Mouse (Mus musculus): ENCODE measurements around the gene Slc36a3. TPM values are rescaled to one million over a fixed set of nuclear protein-coding genes. Genes with fewer than 3 reads are reported as not detected.

Slc36a3 gene
- total RNA-seq, 1 experiment = not detected

DNA sequence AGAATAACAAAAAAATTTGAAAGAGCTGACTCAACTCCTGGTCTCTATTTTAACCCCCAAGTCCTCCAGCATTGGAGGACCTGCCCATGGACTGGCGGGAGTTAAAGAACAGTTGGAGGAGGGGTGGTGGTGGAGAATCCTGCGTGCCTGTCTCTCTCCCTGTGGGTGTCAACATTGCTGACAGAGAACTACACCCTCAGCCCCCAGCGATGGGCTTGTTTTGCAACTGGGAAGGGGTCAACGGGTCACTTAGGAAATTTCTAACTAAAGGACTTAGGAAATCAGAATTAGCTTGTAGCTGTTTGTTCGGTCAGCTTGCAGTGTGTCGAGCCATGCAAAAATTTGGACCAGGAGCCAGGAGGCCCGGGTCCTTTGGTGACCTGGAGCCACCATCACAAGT, 31.6 kb upstream of the Slc36a3 start:
- DNase-seq (ENCODE audit: low read depth, low spot score) = no peak
- in situ Hi-C loops (cut with MboI; ENCODE audit: low sequenced_read_pairs in 2 of 2, unreplicated experiment in 2 of 2) = no loop called here
- Histone ChIP-seq H3K4me3 (ENCODE audit: insufficient read depth in 1 of 2, low read depth in 1 of 2, low read length in 2 of 2, poor library complexity in 1 of 2, severe bottlenecking in 1 of 2) (no peak overlapping the region), H3K27ac (ENCODE audit: insufficient read depth, low read depth, low read length, poor library complexity, severe bottlenecking) (no peak overlapping the region), H3K36me3 (ENCODE audit: control insufficient read depth, insufficient read depth, low read length, poor library complexity, severe bottlenecking) (no peaks in the 10 kb centered on the region), H3K4me1 (ENCODE audit: control insufficient read depth in 2 of 2, insufficient read depth in 2 of 2, low read length in 2 of 2, poor library complexity in 1 of 2) (no peaks in the 10 kb centered on the region), H3K9ac (ENCODE audit: insufficient read depth, low read depth, low read length, poor library complexity, severe bottlenecking) (no peak overlapping the region), H3K9me3 (ENCODE audit: control insufficient read depth, insufficient read depth, low read depth, low read length) (no peaks in the 10 kb centered on the region)
- TF ChIP-seq CHD2 (IDR thresholded peaks at IDR 0.05; ENCODE audit: low read depth, low read length) (no peak), MAFK (IDR thresholded peaks at IDR 0.05; ENCODE audit: insufficient read depth, low read depth, low read length) (no peak), HCFC1 (IDR thresholded peaks at IDR 0.05; ENCODE audit: borderline replicate concordance, insufficient read depth, low read length) (no peak), ZNF384 (IDR thresholded peaks at IDR 0.05; ENCODE audit: low read depth, low read length) (no peak), ZC3H11A (IDR thresholded peaks at IDR 0.05; ENCODE audit: borderline replicate concordance, low read depth, low read length) (no peak)

DNA sequence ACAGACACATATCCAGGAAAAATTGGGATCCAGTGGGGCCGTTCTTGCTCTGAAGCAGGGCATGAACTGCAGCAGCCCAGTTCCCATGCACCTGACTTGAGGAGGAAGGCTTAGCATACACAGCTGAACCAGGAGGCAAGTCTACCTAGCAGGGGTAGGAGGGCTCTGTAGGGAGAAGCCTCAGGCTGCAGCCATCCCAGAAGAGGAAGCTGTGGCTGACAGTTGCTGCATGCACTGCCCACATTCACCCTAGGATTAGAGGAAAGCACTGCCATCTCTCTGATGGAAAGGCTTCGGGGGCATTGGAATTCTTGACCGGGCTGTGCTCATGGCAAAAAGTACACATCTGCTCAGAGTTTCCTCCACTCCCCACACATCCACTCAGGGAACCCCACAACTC, 28.3 kb upstream of the Slc36a3 start:
- TF ChIP-seq ZNF384 (IDR thresholded peaks at IDR 0.05; ENCODE audit: low read depth, low read length) (no peak), MAFK (IDR thresholded peaks at IDR 0.05; ENCODE audit: insufficient read depth, low read depth, low read length) (no peak), CHD2 (IDR thresholded peaks at IDR 0.05; ENCODE audit: low read depth, low read length) (no peak), HCFC1 (IDR thresholded peaks at IDR 0.05; ENCODE audit: borderline replicate concordance, insufficient read depth, low read length) (no peak), ZC3H11A (IDR thresholded peaks at IDR 0.05; ENCODE audit: borderline replicate concordance, low read depth, low read length) (no peak)
- no peak overlapping the region for H3K9ac ChIP-seq (ENCODE audit: insufficient read depth, low read depth, low read length, poor library complexity, severe bottlenecking)
- H3K4me3 ChIP-seq (ENCODE audit: insufficient read depth in 1 of 2, low read depth in 1 of 2, low read length in 2 of 2, poor library complexity in 1 of 2, severe bottlenecking in 1 of 2) = no peak overlapping the region
- no peaks in the 10 kb centered on the region for H3K9me3 ChIP-seq (ENCODE audit: control insufficient read depth, insufficient read depth, low read depth, low read length)
- no peaks in the 10 kb centered on the region for H3K4me1 ChIP-seq (ENCODE audit: control insufficient read depth in 2 of 2, insufficient read depth in 2 of 2, low read length in 2 of 2, poor library complexity in 1 of 2)
- no peaks in the 10 kb centered on the region for H3K36me3 ChIP-seq (ENCODE audit: control insufficient read depth, insufficient read depth, low read length, poor library complexity, severe bottlenecking)
- DNase-seq (ENCODE audit: low read depth, low spot score) = no peak
- no peak overlapping the region for H3K27ac ChIP-seq (ENCODE audit: insufficient read depth, low read depth, low read length, poor library complexity, severe bottlenecking)
- in situ Hi-C loops (cut with MboI; ENCODE audit: low sequenced_read_pairs in 2 of 2, unreplicated experiment in 2 of 2) = no loop called here

DNA sequence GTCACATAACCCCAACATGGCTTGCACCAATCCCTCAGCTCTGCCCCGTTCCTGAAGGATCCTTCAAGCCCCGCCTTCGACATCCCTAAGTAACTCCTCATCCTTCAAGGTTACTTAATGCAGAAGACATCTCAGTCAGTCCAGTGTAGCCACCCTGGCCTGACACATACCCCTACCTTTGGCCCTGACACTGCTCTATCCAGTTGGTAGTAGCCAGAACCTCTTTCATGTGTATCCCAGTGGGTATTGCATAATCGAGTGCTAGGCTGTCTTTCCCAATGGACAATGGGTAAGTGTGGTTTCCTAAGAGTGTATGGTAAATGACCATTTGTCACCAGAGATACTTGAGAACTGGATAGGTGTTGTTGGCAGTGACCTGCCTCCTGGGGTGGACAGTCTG, 27.3 kb upstream of the Slc36a3 start:
- TF ChIP-seq MAFK (IDR thresholded peaks at IDR 0.05; ENCODE audit: insufficient read depth, low read depth, low read length) (no peak), CHD2 (IDR thresholded peaks at IDR 0.05; ENCODE audit: low read depth, low read length) (no peak), HCFC1 (IDR thresholded peaks at IDR 0.05; ENCODE audit: borderline replicate concordance, insufficient read depth, low read length) (no peak)
- no peak overlapping the region for H3K4me3 ChIP-seq (ENCODE audit: insufficient read depth in 1 of 2, low read depth in 1 of 2, low read length in 2 of 2, poor library complexity in 1 of 2, severe bottlenecking in 1 of 2)
- no peaks in the 10 kb centered on the region for H3K36me3 ChIP-seq (ENCODE audit: control insufficient read depth, insufficient read depth, low read length, poor library complexity, severe bottlenecking)
- H3K9me3 ChIP-seq (ENCODE audit: control insufficient read depth, insufficient read depth, low read depth, low read length) = no peaks in the 10 kb centered on the region
- no peak overlapping the region for H3K27ac ChIP-seq (ENCODE audit: insufficient read depth, low read depth, low read length, poor library complexity, severe bottlenecking)
- H3K4me1 ChIP-seq (ENCODE audit: control insufficient read depth in 2 of 2, insufficient read depth in 2 of 2, low read length in 2 of 2, poor library complexity in 1 of 2) = no peaks in the 10 kb centered on the region
- in situ Hi-C loops (cut with MboI; ENCODE audit: low sequenced_read_pairs in 2 of 2, unreplicated experiment in 2 of 2) = no loop called here
- DNase-seq (ENCODE audit: low read depth, low spot score) = no peak
- no peak overlapping the region for H3K9ac ChIP-seq (ENCODE audit: insufficient read depth, low read depth, low read length, poor library complexity, severe bottlenecking)

DNA sequence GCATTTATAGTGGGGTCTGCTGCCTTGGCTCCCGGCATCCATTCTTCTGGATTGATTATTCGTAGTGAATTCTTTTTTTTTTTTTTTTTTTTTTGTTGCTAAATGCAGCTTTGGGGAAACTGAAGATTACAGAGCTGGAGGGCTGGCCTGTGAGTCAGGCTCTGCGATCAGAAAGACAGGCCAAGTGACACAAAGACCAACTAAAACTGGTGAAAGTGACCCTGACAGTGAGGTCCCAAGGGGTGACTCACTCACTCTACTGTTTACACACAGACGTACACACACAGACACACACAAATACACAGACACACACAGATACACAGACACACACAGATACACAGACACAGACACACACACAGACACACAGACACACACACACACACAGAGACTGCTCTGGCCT, 19.0 kb upstream of the Slc36a3 start:
- in situ Hi-C loops (cut with MboI; ENCODE audit: low sequenced_read_pairs in 2 of 2, unreplicated experiment in 2 of 2) = no loop called here
- DNase-seq (ENCODE audit: low read depth, low spot score) = no peak
- no peaks in the 10 kb centered on the region for H3K36me3 ChIP-seq (ENCODE audit: control insufficient read depth, insufficient read depth, low read length, poor library complexity, severe bottlenecking)

DNA sequence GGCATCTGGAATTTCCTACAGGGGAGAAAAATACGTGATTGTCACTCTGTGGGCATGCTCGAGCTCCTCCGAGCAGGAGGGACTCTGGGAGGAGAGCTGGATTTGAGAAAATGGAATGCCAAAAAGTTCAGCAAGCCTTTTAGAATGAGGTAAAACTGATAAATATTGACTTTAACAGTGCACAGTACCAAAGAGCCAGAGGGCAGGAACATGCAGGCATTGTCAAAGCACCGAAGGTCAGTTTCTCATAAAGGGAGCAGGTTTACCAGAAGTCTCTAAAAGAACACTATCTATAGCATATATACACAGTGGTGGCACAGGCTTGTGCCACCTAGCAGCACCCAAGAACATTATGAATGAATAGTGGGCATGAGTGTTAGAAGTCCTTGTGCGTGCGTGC, 17.4 kb upstream of the Slc36a3 start:
- Histone ChIP-seq H3K9ac (ENCODE audit: insufficient read depth, low read depth, low read length, poor library complexity, severe bottlenecking) (no peak overlapping the region), H3K9me3 (ENCODE audit: control insufficient read depth, insufficient read depth, low read depth, low read length) (no peaks in the 10 kb centered on the region), H3K36me3 (ENCODE audit: control insufficient read depth, insufficient read depth, low read length, poor library complexity, severe bottlenecking) (no peaks in the 10 kb centered on the region), H3K4me3 (ENCODE audit: insufficient read depth in 1 of 2, low read depth in 1 of 2, low read length in 2 of 2, poor library complexity in 1 of 2, severe bottlenecking in 1 of 2) (no peak overlapping the region), H3K4me1 (ENCODE audit: control insufficient read depth in 2 of 2, insufficient read depth in 2 of 2, low read length in 2 of 2, poor library complexity in 1 of 2) (no peaks in the 10 kb centered on the region), H3K27ac (ENCODE audit: insufficient read depth, low read depth, low read length, poor library complexity, severe bottlenecking) (no peak overlapping the region)
- in situ Hi-C loops (cut with MboI; ENCODE audit: low sequenced_read_pairs in 2 of 2, unreplicated experiment in 2 of 2) = loop anchor here in 1 of 2 experiments (5.0 kb wide), 1 partner anchor 218 kb away; no protein-coding TSS in a partner anchor
- TF ChIP-seq ZNF384 (IDR thresholded peaks at IDR 0.05; ENCODE audit: low read depth, low read length) (no peak), HCFC1 (IDR thresholded peaks at IDR 0.05; ENCODE audit: borderline replicate concordance, insufficient read depth, low read length) (no peak), CHD2 (IDR thresholded peaks at IDR 0.05; ENCODE audit: low read depth, low read length) (no peak), MAFK (IDR thresholded peaks at IDR 0.05; ENCODE audit: insufficient read depth, low read depth, low read length) (no peak), ZC3H11A (IDR thresholded peaks at IDR 0.05; ENCODE audit: borderline replicate concordance, low read depth, low read length) (no peak)
- no peak for DNase-seq (ENCODE audit: low read depth, low spot score)

More for the DNA sequence above, 19.0 kb upstream of the Slc36a3 start:
- no peak overlapping the region for H3K9ac ChIP-seq (ENCODE audit: insufficient read depth, low read depth, low read length, poor library complexity, severe bottlenecking)
- no peak overlapping the region for H3K27ac ChIP-seq (ENCODE audit: insufficient read depth, low read depth, low read length, poor library complexity, severe bottlenecking)
- H3K4me3 ChIP-seq (ENCODE audit: insufficient read depth in 1 of 2, low read depth in 1 of 2, low read length in 2 of 2, poor library complexity in 1 of 2, severe bottlenecking in 1 of 2) = no peak overlapping the region
- H3K9me3 ChIP-seq (ENCODE audit: control insufficient read depth, insufficient read depth, low read depth, low read length) = no peaks in the 10 kb centered on the region
- H3K4me1 ChIP-seq (ENCODE audit: control insufficient read depth in 2 of 2, insufficient read depth in 2 of 2, low read length in 2 of 2, poor library complexity in 1 of 2) = no peaks in the 10 kb centered on the region
- TF ChIP-seq ZC3H11A (IDR thresholded peaks at IDR 0.05; ENCODE audit: borderline replicate concordance, low read depth, low read length) (no peak), MAFK (IDR thresholded peaks at IDR 0.05; ENCODE audit: insufficient read depth, low read depth, low read length) (no peak), HCFC1 (IDR thresholded peaks at IDR 0.05; ENCODE audit: borderline replicate concordance, insufficient read depth, low read length) (no peak), CHD2 (IDR thresholded peaks at IDR 0.05; ENCODE audit: low read depth, low read length) (no peak), ZNF384 (IDR thresholded peaks at IDR 0.05; ENCODE audit: low read depth, low read length) (no peak)

Measured in ES-E14 (cell line).